Mouse (Mus musculus) megakaryocyte-erythroid progenitor cell, adult 5-6 weeks (primary cell): ENCODE data around the gene Nt5c2. TPM values are rescaled to one million over a fixed set of nuclear protein-coding genes. Genes with fewer than 3 reads are reported as not detected.

Experiments used
- ATAC-seq: replicated peaks from 2 replicates; pipeline ENCODE4 v1.8.0; 2016; ENCODE audit warnings: mild to moderate bottlenecking, inconsistent platforms; ENCODE audit not compliant: severe bottlenecking, poor library complexity, low FRiP score, low TSS enrichment
- total RNA-seq, 2 experiments: library from RNA; stranded (forward) in 1 of 2; stranded (reverse) in 1 of 2; fragments of 200-1000, 215-1000 nt in 1 of 2; fragments of >200 nt in 1 of 2; fragmentation: Nextera tagmentation in 1 of 2; gene quantifications; 2 replicates each; pipeline ENCODE4 v1.2.3; 2014 to 2017

Nt5c2 gene
- total RNA-seq, 2 experiments from 2014 or later: 87.1 to 142 TPM

DNA sequence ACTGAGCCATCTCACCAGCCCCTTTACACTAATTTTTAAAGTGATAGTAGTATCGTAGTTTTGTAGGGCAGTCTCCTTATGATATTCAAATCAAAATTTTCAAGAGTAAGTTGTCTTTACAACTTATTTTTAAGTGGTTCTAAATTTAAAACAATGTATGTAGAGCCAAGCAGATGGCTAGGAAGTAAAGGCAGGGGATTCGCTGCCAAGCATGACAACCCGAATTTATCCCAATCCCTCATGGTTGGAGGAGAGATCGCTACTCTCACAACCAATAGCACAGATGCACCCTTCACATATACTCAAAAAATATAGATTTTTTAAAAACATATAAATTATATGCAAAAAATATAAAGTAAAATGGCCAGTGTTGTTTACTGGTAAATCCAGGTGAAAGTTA lies 59.3 kb downstream of the Nt5c2 start:
- no peak for ATAC-seq

DNA sequence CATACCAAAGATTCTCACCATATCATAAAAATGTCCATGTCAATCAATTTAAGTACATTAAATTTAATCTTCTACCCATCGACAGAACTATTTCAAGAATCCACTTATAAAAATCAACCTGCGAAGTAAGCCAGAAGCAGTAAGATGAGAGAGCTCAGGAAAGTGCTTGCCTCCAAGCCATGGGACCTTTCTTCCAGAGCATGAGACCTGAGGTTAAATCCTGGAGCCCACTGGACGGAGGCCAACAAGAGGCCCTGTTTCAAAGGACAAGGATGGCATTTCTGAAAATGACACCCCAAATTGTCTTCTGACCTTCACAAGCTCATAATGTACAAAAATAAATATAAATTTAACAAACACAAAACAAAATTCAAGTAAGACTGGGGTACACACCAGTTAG lies 61.4 kb downstream of the Nt5c2 start:
- ATAC-seq: no peak

DNA sequence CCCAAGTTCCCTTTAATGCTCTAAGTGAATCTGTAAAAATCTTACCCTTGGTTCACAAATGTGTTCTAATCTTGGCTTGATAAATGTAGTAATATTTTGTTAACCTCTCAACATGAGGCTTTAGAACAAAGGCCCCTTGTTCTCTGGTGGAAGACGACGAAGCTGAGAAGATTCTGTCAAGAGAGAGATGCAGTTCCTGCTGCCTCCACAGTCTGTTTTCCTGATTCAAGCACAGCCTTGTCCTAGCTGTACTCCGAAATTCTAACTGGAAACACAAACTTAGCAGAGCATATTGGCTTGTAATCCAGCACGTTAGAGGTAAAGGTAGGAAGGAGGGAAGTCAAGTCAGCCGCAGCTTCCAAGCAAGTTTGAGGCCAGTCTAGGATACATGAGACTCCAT lies 62.0 kb downstream of the Nt5c2 start:
- no peak for ATAC-seq

DNA sequence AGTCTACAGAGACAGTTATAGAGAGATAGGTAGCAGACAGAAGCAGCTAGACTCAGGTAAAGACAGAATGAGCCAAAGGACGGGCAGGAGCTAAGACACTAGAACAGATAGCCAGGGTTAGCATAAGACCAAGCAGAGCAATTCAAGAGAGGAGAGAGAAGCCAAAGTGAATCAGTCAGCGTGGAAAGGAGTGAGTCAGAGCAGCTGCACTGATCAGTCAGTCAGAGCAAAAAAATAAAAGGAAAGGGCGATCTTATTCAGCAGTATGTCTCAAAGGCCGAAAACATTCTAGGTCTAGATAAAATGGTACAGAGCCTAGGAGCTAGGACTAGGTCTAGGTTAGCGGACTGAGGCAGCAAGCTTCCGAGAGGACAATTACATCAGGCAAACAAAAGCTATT lies 70.6 kb downstream of the Nt5c2 start:
- ATAC-seq: no peak

DNA sequence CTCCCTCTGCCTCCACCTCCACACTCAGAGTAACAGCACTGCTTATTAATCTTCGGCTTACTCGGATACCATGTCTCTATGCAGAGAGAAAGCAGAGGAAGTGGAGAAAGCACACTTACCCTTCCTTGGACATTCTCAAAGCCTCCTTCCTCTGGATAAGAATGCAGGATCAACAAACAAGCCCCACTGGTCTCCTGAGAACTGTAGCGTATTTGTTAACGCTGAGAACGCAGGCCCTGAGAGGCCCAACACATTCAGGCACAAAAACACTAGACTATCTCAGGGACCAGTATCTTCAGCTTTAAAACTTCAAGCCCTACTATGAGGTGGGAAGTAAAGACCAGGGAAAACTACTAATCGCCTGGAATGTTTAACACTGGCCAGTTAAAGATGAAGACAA lies 77.8 kb downstream of the Nt5c2 start:
- no peak for ATAC-seq

DNA sequence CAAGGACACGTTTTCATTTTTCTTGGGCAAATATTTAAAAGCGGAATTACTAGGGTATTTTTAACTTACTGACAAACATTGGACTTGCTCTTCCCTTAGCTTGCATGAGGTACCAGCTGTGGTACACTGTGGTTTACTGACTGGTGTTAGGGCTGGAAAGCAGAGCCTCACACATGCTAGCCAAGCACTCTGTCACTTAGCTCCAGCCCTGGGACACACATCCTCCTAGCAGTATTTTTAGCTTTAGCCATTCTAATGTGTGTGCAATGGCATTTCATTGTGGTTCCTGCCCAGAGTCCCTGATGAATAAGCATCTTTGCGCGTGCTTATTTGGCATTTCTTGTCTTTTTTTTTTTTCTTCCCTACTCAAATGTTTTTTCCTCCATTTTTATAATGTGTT lies 80.9 kb downstream of the Nt5c2 start:
- ATAC-seq: no peak

DNA sequence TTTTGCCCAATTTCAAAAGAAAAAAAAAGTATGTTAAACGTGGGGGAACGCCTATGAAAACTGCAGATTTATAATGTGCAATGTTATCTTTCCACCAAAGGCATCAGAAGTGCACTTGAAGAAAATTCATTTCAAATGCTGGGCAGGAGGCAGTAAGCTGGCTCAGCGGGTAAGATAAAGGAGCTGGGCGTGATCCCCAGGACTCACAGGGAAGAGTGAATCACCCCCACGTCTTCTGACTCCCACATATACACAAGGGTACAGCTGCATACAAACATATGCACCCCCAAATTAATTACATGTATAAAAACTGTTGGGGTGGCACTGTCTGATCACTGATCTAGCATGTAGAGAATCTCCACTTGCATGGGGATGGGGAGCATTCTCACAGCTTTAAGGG lies 82.3 kb downstream of the Nt5c2 start:
- peak; percentile 80 for ATAC-seq

DNA sequence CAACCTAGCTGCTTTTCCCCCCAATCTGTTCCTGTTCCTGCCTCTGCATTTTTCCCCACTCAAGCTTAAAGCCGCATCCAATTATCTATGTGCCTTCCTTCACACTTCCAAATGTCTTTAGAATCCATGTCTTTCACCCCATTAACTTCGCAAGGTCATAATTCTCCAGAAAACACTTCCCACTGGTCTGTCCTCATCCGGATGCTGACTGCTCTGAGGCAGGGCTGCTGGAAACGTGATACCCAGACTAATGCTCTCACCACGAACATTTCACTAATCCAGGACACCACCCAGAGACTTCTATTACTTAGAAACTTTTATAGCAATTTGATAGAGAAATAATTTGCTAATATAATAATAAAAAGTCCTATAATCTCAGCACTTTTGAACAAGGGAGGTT lies 84.9 kb downstream of the Nt5c2 start:
- no peak for ATAC-seq

DNA sequence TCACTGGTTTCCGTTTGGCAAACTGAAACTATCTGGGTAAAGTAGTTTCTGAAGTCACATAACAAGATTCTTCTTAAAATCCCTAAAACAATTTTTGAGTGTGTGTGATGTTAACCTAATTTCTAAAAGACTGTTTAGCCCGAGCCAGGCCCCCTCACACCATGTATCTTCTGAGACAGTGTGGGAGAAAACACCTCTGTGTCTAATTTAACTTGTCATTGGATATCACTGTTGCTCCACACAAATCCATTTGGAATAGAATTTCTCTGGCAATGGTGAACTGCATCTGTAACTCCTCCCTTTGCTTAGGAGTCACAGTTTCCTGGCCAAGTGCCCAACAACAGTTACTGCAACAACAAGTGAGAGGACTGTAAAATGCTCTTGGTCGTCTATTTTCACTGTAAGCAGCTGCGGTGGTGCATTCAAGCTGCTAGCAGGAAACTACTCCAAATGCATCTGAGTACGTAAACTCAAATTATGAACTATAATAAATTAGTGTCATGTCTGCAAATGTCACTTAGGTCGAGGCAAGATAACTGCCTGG lies 85.8 kb downstream of the Nt5c2 start:
- ATAC-seq: 0 out of 2 replicates have a peak, but pooled peaks have one; percentile 21

DNA sequence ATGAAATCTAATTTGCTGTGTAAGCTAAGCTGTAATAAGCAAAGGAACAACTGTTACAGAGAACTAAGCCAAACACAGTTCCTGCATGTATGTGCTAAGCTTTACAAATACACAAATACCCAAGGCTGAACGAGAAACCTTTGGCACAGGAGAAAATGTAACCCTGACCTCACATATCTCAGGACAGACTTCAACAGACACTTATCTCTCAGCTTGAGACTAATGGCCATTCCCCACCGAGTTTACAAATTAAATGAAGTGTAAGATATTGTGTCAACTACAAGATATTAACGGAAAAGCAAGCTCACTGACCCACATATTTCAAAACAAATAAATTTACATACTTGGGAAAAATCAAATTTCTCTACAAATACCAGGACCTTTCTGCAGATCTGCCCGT lies 86.8 kb downstream of the Nt5c2 start:
- ATAC-seq: no peak

DNA sequence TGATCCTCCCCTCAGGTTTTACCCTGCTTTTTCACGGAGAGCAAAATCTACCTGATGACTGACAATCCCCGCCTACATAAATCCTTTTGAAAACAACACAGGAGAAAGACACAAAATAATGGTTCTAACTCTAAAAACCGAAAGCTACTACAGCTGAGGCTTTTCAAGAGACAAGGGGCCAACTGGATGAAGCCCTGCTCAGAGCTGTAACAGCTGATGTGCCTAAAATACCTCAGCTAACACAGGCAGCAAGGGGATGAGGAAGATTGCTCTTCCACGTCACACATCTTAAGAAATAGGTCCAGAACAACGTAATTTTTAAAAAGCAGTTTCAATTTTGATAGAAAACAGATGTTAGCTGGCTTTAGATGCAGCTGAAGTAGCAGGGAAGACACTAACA lies 88.0 kb downstream of the Nt5c2 start:
- no peak for ATAC-seq

DNA sequence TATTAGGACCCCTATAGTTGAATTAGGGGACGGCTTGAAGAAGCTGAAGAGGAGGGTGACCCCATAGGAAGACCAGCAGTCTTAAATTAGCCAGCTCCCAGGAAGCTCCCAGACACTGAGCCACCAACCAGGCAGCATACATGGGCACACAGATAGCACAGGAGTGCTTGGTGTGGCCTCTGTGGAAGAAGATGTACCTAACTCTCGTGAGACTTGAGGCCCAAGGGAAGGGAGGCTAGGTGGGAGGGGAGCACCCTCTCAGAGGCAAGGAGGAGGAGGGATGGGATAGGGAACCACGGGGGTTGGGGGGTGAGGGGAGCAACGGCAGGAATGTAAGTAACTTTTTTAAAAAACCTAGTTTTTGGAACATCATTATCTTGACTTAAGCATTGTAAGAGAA lies 88.6 kb downstream of the Nt5c2 start:
- ATAC-seq: no peak; the same call in 1 of the 2 replicates

DNA sequence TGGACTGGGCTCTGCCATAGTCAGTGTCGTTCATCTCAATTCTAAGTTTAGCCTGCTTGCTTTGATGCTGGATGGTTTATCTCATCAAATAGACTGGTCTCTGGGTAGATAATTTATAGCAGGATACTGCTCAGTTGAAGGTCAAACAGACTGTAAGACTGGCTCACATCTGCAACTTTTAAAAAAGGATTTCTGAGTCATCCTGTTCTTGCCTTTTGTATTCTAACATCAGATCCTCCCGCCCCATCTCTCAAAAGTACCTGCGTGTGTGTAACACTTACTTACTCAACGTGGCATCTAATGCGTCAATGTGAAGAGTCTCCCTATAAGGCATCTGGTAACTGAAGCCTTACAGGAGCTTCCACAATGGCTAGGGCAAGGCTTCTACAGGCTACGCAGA lies 94.4 kb downstream of the Nt5c2 start:
- ATAC-seq: no peak

DNA sequence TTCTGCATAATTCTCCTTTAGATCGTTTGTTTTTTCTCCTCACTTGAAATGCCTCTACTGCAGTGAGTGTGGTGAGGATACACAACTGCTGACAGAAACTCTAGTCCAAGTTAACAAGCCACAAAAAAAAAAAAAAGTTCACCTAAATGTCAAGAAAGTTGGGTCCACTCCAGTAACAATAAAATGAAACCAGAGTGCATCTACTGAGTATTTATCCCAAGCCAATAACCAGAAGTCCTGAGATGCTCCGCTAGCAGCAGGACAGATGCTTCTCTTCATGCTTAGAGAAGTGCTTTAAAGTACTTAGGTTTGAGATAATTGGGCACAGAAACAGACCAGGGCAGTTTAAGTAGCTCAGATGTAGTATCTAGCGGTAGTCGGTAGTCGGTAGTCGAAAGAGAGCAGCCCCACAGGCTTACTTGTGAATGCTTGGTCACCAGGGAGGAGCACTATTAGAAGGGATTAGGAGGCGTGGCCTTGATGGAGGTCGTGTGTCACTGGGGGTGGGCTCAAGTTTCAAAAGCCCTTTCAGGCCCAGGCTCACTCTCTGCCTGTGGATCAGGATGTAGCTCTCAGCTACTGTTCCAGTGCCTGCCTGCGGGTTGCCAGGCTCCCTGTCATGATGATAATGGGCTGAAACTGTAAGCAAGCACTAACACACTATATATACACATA lies 99.4 kb downstream of the Nt5c2 start:
- peak; percentile 54; the same call in 1 of the 2 replicates for ATAC-seq

DNA sequence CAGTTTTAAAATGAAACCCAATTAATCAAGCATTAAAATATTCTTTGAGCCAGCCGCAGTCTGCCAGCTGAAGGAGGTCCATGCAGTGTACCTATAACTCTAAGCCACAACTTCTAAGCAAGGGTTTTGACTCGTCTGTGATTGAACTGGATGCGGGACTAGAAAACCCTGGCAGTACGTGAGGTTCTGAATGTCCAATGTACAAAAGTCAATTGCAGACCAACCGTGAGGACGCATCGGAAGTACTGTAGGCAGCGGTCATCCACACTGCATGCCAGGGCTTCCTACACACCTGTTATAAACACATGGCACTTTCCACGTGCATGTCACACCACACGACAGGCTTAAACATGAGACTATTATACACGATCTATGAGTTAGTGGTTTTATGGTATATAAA lies 101.3 kb downstream of the Nt5c2 start:
- ATAC-seq: no peak

DNA sequence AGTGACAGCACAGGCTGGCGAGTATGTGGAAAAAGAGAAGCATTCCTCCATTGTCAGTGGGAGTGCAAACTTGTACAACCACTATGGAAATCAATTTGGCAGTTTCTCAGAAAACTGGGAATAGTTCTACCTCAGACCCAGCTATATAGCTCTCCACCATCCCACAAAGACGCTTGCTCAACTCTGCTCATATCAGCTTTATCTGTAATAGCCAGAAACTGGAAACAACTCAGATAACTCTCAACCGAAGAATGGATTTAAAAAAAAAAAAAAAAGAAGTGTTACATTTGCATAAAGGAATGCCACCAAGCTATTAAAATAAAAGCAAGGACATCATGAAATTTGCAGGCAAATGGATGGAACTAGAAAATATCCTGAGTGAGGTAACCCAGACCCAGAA lies 103.5 kb downstream of the Nt5c2 start:
- ATAC-seq: 0 out of 2 replicates have a peak, but pooled peaks have one; percentile 39

DNA sequence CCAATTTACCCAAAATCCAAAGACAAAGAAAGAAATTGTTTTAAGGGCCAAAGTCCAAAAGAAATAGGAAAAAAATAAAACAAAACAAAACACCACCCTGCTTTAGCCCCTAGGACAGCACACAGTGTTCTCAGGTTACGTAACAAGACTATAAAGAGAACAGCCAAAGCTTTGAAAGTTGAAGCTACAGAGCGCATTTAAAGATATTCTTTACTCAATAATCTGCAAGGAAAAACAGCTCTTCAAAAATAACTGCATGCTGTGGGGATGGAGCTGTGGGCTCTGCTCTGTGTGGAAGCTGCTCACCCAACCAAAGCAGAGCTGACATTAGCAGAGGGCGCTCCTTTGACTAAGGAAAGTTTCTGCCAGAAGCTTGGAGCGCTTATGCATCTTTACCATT lies 106.0 kb downstream of the Nt5c2 start:
- ATAC-seq: no peak

DNA sequence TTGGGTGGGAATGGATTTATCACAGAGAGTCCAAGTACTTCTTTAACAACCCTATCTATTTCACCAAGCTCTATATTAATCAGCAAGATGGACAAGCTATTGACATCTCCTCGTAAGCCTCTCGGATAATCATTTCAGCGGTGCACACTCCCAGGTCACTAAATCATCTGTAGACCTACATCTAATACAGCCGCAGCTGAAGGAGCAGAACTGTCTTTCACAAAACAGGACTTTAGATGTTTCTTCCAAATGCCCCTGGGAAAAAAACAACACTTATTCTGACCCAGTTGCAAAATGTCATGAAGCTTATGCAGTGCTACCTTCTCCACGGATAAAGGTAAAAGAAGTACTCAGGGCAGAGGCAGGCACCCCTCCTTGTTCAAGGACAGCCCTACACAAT lies 106.7 kb downstream of the Nt5c2 start:
- no peak for ATAC-seq

DNA sequence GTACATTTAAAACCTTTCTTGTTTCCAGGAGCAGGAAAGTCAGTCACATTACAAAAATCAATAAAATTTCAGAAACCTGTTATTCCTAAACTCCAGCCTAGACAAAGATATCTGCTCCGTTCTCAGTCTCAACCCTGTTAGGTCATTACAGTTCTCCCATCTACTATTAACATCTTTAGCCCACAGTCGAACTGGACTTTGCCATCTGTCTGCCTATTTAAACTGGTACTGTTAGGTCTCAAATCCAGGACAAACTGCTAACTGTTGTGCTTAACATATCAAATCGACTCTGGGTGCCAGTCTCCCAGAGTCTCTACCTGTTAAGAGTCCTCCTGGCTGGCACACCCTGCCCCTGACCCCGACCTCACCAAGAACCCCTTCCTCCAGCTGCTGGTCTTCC lies 109.0 kb downstream of the Nt5c2 start:
- ATAC-seq: no peak

DNA sequence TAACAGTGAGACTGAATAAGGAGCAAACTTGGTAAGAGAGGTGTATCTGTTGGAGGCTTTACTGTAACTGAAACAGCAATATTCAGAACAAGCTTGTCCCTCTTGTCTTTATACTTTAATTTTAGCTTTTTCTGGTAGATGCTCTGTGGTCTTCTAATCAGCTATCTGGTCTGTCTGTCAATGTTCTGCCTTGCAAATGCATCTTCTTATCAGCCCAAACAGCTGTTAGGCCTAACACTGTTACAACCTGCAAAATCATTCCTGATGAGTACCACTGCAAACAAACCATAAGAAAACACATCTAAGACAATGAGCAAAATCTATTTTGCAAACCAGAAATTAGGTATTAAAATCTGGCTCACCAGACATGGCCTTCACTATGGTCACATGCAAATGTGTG lies 109.6 kb downstream of the Nt5c2 start:
- ATAC-seq: peak; percentile 80

DNA sequence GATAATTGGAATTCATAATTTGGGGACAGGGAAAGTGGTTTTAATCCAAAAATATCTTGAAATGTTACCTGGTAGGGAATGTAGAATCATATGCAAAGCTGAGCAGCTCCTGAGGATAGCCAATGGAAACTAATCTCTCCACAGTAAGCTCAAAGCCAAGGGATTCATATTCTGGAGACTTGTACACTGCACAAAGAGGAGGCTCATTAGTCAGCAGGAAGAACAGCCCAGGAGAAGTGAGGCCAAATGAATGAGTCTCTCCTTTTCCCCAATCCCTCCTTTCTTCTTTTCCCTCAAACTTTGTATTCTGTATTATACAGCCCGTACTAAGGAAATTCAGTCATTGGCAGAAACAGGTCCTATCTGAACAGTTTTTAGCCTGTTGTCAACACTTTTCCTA lies 110.0 kb downstream of the Nt5c2 start:
- ATAC-seq: no peak

DNA sequence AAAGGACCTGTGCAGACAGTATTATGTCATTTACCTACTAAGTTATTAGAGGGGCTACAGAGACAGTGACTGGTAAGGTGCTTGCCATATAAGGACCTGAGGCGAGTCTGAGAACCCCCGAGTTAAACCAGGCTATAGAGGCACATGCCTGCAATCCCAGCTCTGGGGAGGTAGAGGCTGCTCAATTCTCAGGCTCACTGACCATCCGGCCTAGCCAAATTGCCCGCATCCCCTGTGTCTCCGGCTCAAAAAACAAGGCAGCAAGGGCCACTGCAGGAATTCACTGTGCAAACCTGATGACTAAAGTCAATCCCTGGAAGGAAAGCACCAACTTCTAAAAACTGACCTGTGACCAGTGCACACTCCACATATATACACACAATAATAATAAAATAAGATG lies 111.6 kb downstream of the Nt5c2 start:
- ATAC-seq: no peak
